Mouse (Mus musculus) heart, embryonic 13.5 days (tissue): ENCODE data around the gene Kif3b. TPM values are rescaled to one million over a fixed set of nuclear protein-coding genes. Genes with fewer than 3 reads are reported as not detected.

Experiments
- ATAC-seq: fragments of 200-750 bp; cut with Nextera tagmentation; 2 replicates; pipeline ENCODE4 v1.8.0; 2017; ENCODE audit warnings: moderate TSS enrichment; ENCODE audit not compliant: insufficient number of reproducible peaks, low FRiP score, low TSS enrichment; ENCODE audit errors: extremely low read depth
- H3K27ac ChIP-seq: fragments of 300-500 bp; sonication (generic); replicated peaks from 2 replicates; pipeline ENCODE4 v1.5.1; 2015; ENCODE audit warnings: moderate library complexity, mild to moderate bottlenecking, inconsistent platforms
- H3K27me3 ChIP-seq: fragments of 300-500 bp; sonication (generic); replicated peaks from 2 replicates; pipeline ENCODE4 v1.6.1; 2015; ENCODE audit warnings: mild to moderate bottlenecking, inconsistent platforms
- H3K36me3 ChIP-seq: fragments of 300-500 bp; sonication (generic); 2 replicates; pipeline ENCODE4 v1.6.1; 2015; ENCODE audit warnings: mild to moderate bottlenecking, inconsistent platforms
- H3K4me1 ChIP-seq: fragments of 300-500 bp; sonication (generic); 2 replicates; pipeline ENCODE4 v1.6.1; 2015; ENCODE audit warnings: inconsistent platforms
- H3K4me2 ChIP-seq: fragments of 300-500 bp; sonication (generic); 2 replicates; pipeline ENCODE4 v1.6.1; 2015; ENCODE audit warnings: inconsistent platforms, mild to moderate bottlenecking, moderate library complexity
- H3K4me3 ChIP-seq: fragments of 300-500 bp; sonication (generic); 2 replicates; pipeline ENCODE4 v1.5.1; 2015; ENCODE audit warnings: moderate library complexity, mild to moderate bottlenecking, inconsistent platforms
- H3K9ac ChIP-seq: fragments of 300-500 bp; sonication (generic); 2 replicates; pipeline ENCODE4 v1.6.1; 2015; ENCODE audit warnings: inconsistent platforms, mild to moderate bottlenecking, moderate library complexity
- H3K9me3 ChIP-seq: fragments of 300-500 bp; sonication (generic); 2 replicates; pipeline ENCODE4 v1.6.1; 2016; ENCODE audit warnings: inconsistent platforms
- WGBS: fragments of 180-500 bp; shearing (Covaris S2); methylation state at CpG from one replicate; pipeline ENCODE4 v1.1.7; 2015; ENCODE audit warnings: mixed read lengths; 5-methylcytosine and 5-hydroxymethylcytosine counted together
- polyA plus RNA-seq: library from polyadenylated mRNA; unstranded; fragments of >200 nt; fragmentation: Nextera tagmentation; extraction: Ambion mirVana; gene quantifications from 2 replicates; pipeline ENCODE4 v1.2.1, GENCODE M21; 2015

The Kif3b gene
- polyA plus RNA-seq, 1 experiment from 2014 or later, result 4.8 TPM

- Histone ChIP-seq H3K4me1 (no peaks in the 10 kb centered on the region), H3K36me3 (peaks cover 4% of the 10 kb centered on the region; the same call in 1 of the 2 replicates), H3K27ac (no peak overlapping the region), H3K9me3 (no peaks in the 10 kb centered on the region), H3K9ac (no peak overlapping the region), H3K4me2 (no peak overlapping the region), H3K27me3 (no peaks in the 10 kb centered on the region), H3K4me3 (no peak overlapping the region)
- 65% methylated on average over 4 of the region's 4 CpGs for WGBS
- no peak for ATAC-seq
Observed at GRCm38 (mm10) chr2:153298863-153299262, 7.7 kb downstream of the Kif3b start.

- Histone ChIP-seq H3K9me3 (no peaks in the 10 kb centered on the region), H3K27me3 (no peaks in the 10 kb centered on the region), H3K4me3 (no peak overlapping the region), H3K36me3 (no peaks in the 10 kb centered on the region; the same call in 1 of the 2 replicates), H3K9ac (no peak overlapping the region), H3K27ac (no peak overlapping the region), H3K4me1 (peaks cover 10% of the 10 kb centered on the region), H3K4me2 (no peak overlapping the region)
- ATAC-seq, result no peak
- WGBS, result 87% methylated on average over 5 of the region's 5 CpGs
Observed at GRCm38 (mm10) chr2:153301123-153301522, 9.9 kb downstream of the Kif3b start.

- no peaks in the 10 kb centered on the region; the same call in 1 of the 2 replicates for H3K36me3 ChIP-seq
- no peaks in the 10 kb centered on the region for H3K9me3 ChIP-seq
- peak overlapping the region; percentile 88 for H3K27ac ChIP-seq
- peaks cover 13% of the 10 kb centered on the region for H3K4me1 ChIP-seq
- 37% methylated on average over 6 of the region's 6 CpGs for WGBS
- no peak overlapping the region for H3K4me3 ChIP-seq
- no peaks in the 10 kb centered on the region for H3K27me3 ChIP-seq
- ATAC-seq, result no peak
- peak overlapping the region; percentile 55 for H3K9ac ChIP-seq
- peak overlapping the region; percentile 28; the same call in 1 of the 2 replicates for H3K4me2 ChIP-seq
Observed at GRCm38 (mm10) chr2:153305240-153305639, 14.0 kb downstream of the Kif3b start.

- no peak overlapping the region for H3K4me3 ChIP-seq
- no peak overlapping the region for H3K27ac ChIP-seq
- 79% methylated on average over 7 of the region's 7 CpGs for WGBS
- H3K9ac ChIP-seq, result no peak overlapping the region
- no peaks in the 10 kb centered on the region for H3K9me3 ChIP-seq
- H3K36me3 ChIP-seq, result peaks cover 21% of the 10 kb centered on the region
- H3K4me2 ChIP-seq, result no peak overlapping the region
- H3K4me1 ChIP-seq, result peaks cover 14% of the 10 kb centered on the region
- no peak for ATAC-seq
- H3K27me3 ChIP-seq, result no peaks in the 10 kb centered on the region
Observed at GRCm38 (mm10) chr2:153308586-153308985, 17.4 kb downstream of the Kif3b start.

- H3K4me3 ChIP-seq, result no peak overlapping the region
- H3K27me3 ChIP-seq, result no peaks in the 10 kb centered on the region
- no peaks in the 10 kb centered on the region for H3K9me3 ChIP-seq
- 70% methylated on average over 8 of the region's 8 CpGs for WGBS
- no peak overlapping the region for H3K9ac ChIP-seq
- H3K27ac ChIP-seq, result no peak overlapping the region
- no peak for ATAC-seq
- H3K4me2 ChIP-seq, result no peak overlapping the region
- peaks cover 14% of the 10 kb centered on the region for H3K4me1 ChIP-seq
- H3K36me3 ChIP-seq, result peaks cover 21% of the 10 kb centered on the region
Observed at GRCm38 (mm10) chr2:153309106-153309505, 17.9 kb downstream of the Kif3b start.

- 68% methylated on average over 6 of the region's 6 CpGs for WGBS
- Histone ChIP-seq H3K36me3 (peaks cover 21% of the 10 kb centered on the region), H3K4me2 (no peak overlapping the region), H3K4me1 (peaks cover 11% of the 10 kb centered on the region), H3K4me3 (no peak overlapping the region), H3K27ac (no peak overlapping the region), H3K27me3 (no peaks in the 10 kb centered on the region), H3K9me3 (no peaks in the 10 kb centered on the region), H3K9ac (no peak overlapping the region)
- ATAC-seq, result no peak
Observed at GRCm38 (mm10) chr2:153310228-153310627, 19.0 kb downstream of the Kif3b start.

- whole genome bisulfite sequencing, result 89% methylated on average over 9 of the region's 9 CpGs
- H3K9me3 ChIP-seq, result no peaks in the 10 kb centered on the region
- H3K4me3 ChIP-seq, result no peak overlapping the region
- H3K9ac ChIP-seq, result no peak overlapping the region
- H3K36me3 ChIP-seq, result peaks cover 41% of the 10 kb centered on the region
- H3K27ac ChIP-seq, result no peak overlapping the region
- no peaks in the 10 kb centered on the region for H3K27me3 ChIP-seq
- H3K4me1 ChIP-seq, result 0 out of 2 replicates have a peak, but pooled peaks cover 8% of the 10 kb centered on the region
- H3K4me2 ChIP-seq, result no peak overlapping the region
- no peak for ATAC-seq
Observed at GRCm38 (mm10) chr2:153312884-153313283, 21.7 kb downstream of the Kif3b start.

GRCm38 (mm10) chr2:153318408-153318807 is 27.2 kb downstream of the Kif3b start:
- Histone ChIP-seq H3K9ac (no peak overlapping the region), H3K4me1 (0 out of 2 replicates have a peak, but pooled peaks cover 6% of the 10 kb centered on the region), H3K9me3 (no peaks in the 10 kb centered on the region), H3K4me3 (no peak overlapping the region), H3K4me2 (no peak overlapping the region), H3K27me3 (no peaks in the 10 kb centered on the region), H3K36me3 (peaks cover 68% of the 10 kb centered on the region), H3K27ac (no peak overlapping the region; the same call in 1 of the 2 replicates)
- no peak for ATAC-seq
- WGBS, result 86% methylated on average over 4 of the region's 4 CpGs

GRCm38 (mm10) chr2:153319036-153319643 is 27.9 kb downstream of the Kif3b start:
- H3K36me3 ChIP-seq, result peaks cover 74% of the 10 kb centered on the region

GRCm38 (mm10) chr2:153325706-153326376 is 34.6 kb downstream of the Kif3b start:
- no peak overlapping the region for H3K4me2 ChIP-seq
- no peak overlapping the region for H3K27ac ChIP-seq
- no peak overlapping the region for H3K9ac ChIP-seq
- no peaks in the 10 kb centered on the region for H3K9me3 ChIP-seq
- no peaks in the 10 kb centered on the region for H3K27me3 ChIP-seq
- H3K4me1 ChIP-seq, result no peaks in the 10 kb centered on the region
- no peak for ATAC-seq
- no peak overlapping the region for H3K4me3 ChIP-seq
- 74% methylated on average over 9 of the region's 9 CpGs for WGBS
- peaks cover 96% of the 10 kb centered on the region for H3K36me3 ChIP-seq

More at GRCm38 (mm10) chr2:153319036-153319643, 27.9 kb downstream of the Kif3b start:
- Histone ChIP-seq H3K9ac (no peak overlapping the region), H3K27ac (peak overlapping the region; percentile 43; the same call in 1 of the 2 replicates), H3K27me3 (no peaks in the 10 kb centered on the region), H3K4me1 (0 out of 2 replicates have a peak, but pooled peaks cover 6% of the 10 kb centered on the region), H3K4me2 (no peak overlapping the region), H3K4me3 (no peak overlapping the region), H3K9me3 (no peaks in the 10 kb centered on the region)
- no peak for ATAC-seq
- WGBS, result 66% methylated on average over 8 of the region's 8 CpGs

GRCm38 (mm10) chr2:153332271-153332670 is 41.1 kb downstream of the Kif3b start:
- H3K9me3 ChIP-seq, result no peaks in the 10 kb centered on the region
- H3K36me3 ChIP-seq, result peaks cover 56% of the 10 kb centered on the region
- no peak overlapping the region for H3K27ac ChIP-seq
- ATAC-seq, result no peak
- H3K27me3 ChIP-seq, result no peaks in the 10 kb centered on the region
- no peak overlapping the region for H3K9ac ChIP-seq
- 90% methylated on average over 5 of the region's 5 CpGs for WGBS
- no peak overlapping the region for H3K4me3 ChIP-seq
- H3K4me2 ChIP-seq, result no peak overlapping the region
- H3K4me1 ChIP-seq, result peaks cover 21% of the 10 kb centered on the region
